Mouse (Mus musculus) liver, postnatal 0 days (tissue): ENCODE measurements around the gene Rpl35a. TPM values are rescaled to one million over a fixed set of nuclear protein-coding genes. Genes with fewer than 3 reads are reported as not detected.

Experiments
- ATAC-seq: fragments of 200-750 bp; cut with Nextera tagmentation; 2 replicates; pipeline ENCODE4 v1.8.0; 2017; ENCODE audit warnings: mild to moderate bottlenecking, moderate library complexity
- DNase-seq: peaks from one replicate; pipeline ENCODE4 v3.0.0-alpha.2; 2016
- H3K27ac ChIP-seq: fragments of 300-500 bp; sonication (generic); 2 replicates; pipeline ENCODE4 v1.5.1; 2014; ENCODE audit warnings: antibody characterized with exemption, moderate library complexity, mild to moderate bottlenecking, low read depth
- H3K27me3 ChIP-seq: fragments of 300-500 bp; sonication (generic); 2 replicates; pipeline ENCODE4 v1.6.1; 2014; ENCODE audit warnings: low read length, control low read depth, mixed read lengths; ENCODE audit not compliant: insufficient read depth
- H3K36me3 ChIP-seq: fragments of 300-500 bp; sonication (generic); replicated peaks from 2 replicates; pipeline ENCODE4 v1.6.1; 2014; ENCODE audit warnings: mild to moderate bottlenecking, control low read depth, low read length, moderate library complexity, mixed read lengths; ENCODE audit not compliant: insufficient read depth
- H3K4me1 ChIP-seq: fragments of 300-500 bp; sonication (generic); 2 replicates; pipeline ENCODE4 v1.6.1; 2014; ENCODE audit warnings: antibody characterized with exemption, mild to moderate bottlenecking, control low read depth; ENCODE audit not compliant: insufficient read depth
- H3K4me2 ChIP-seq: fragments of 300-500 bp; sonication (generic); 2 replicates; pipeline ENCODE4 v1.6.1; 2014; ENCODE audit warnings: low read depth, mild to moderate bottlenecking, low read length, moderate library complexity, mixed read lengths
- H3K4me3 ChIP-seq: fragments of 300-500 bp; sonication (generic); 2 replicates; pipeline ENCODE4 v1.5.1; 2014; ENCODE audit warnings: low read depth, low read length
- H3K9ac ChIP-seq: fragments of 300-500 bp; sonication (generic); replicated peaks from 2 replicates; pipeline ENCODE4 v1.6.1; 2014; ENCODE audit warnings: mild to moderate bottlenecking, moderate library complexity
- H3K9me3 ChIP-seq: fragments of 300-500 bp; sonication (generic); 2 replicates; pipeline ENCODE4 v1.6.1; 2016; ENCODE audit warnings: mild to moderate bottlenecking, control low read depth, low read length, mixed read lengths
- CTCF ChIP-seq: sonication (generic); IDR thresholded peaks from 2 replicates; pipeline ENCODE4 v1.5.1; 2016; ENCODE audit warnings: antibody characterized with exemption, low read depth
- EP300 ChIP-seq: IDR thresholded peaks from 2 replicates; pipeline ENCODE4 v1.6.1; 2016; ENCODE audit warnings: antibody characterized with exemption, low read depth, mild to moderate bottlenecking
- whole genome bisulfite sequencing: fragments of 180-500 bp; shearing (Covaris S2); extraction: QIAGEN DNeasy Blood & Tissue Kit; methylation state at CpG from one replicate; pipeline ENCODE4 v1.1.7; 2014; ENCODE audit not compliant: insufficient replicate concordance; 5-methylcytosine and 5-hydroxymethylcytosine counted together
- microRNA counts: library from miRNA; unstranded; fragments of <30 nt; microRNA quantifications from one replicate; lab custom pipeline; 2015
- microRNA-seq: library from miRNA; unstranded; fragments of <30 nt; microRNA quantifications from one replicate; pipeline ENCODE4, GENCODE M21; 2016
- polyA plus RNA-seq: library from polyadenylated mRNA; unstranded; fragments of >200 nt; fragmentation: Nextera tagmentation; extraction: Ambion mirVana; gene quantifications from 2 replicates; pipeline ENCODE4 v1.2.1, GENCODE M21; 2015

Rpl35a gene
- polyA plus RNA-seq, 1 experiment from 2014 or later, result 574 TPM

- 81% methylated on average over 7 of the region's 7 CpGs for WGBS
Measured at GRCm38 (mm10) chr16:33080063-33080462, 23.8 kb downstream of the Rpl35a start.

GRCm38 (mm10) chr16:33082951-33083350 lies 26.7 kb downstream of the Rpl35a start:
- H3K9ac ChIP-seq, result no peak overlapping the region
- H3K4me2 ChIP-seq, result no peak overlapping the region
- H3K27ac ChIP-seq, result no peak overlapping the region
- H3K4me3 ChIP-seq, result no peak overlapping the region
- ATAC-seq (no peak), DNase-seq (no peak)
- WGBS, result 85% methylated on average over 6 of the region's 6 CpGs
- TF ChIP-seq CTCF (no peak), EP300 (no peak)
- H3K4me1 ChIP-seq, result no peaks in the 10 kb centered on the region
- no peaks in the 10 kb centered on the region for H3K9me3 ChIP-seq
- H3K27me3 ChIP-seq, result no peaks in the 10 kb centered on the region
- no peaks in the 10 kb centered on the region; the same call in 1 of the 2 replicates for H3K36me3 ChIP-seq

More at GRCm38 (mm10) chr16:33080063-33080462, 23.8 kb downstream of the Rpl35a start:
- Histone ChIP-seq H3K9me3 (no peaks in the 10 kb centered on the region), H3K9ac (no peak overlapping the region), H3K36me3 (no peaks in the 10 kb centered on the region; the same call in 1 of the 2 replicates), H3K27me3 (no peaks in the 10 kb centered on the region), H3K4me2 (no peak overlapping the region), H3K4me3 (no peak overlapping the region), H3K27ac (no peak overlapping the region), H3K4me1 (peaks cover 6% of the 10 kb centered on the region)
- TF ChIP-seq EP300 (no peak), CTCF (no peak)
- DNase-seq (no peak), ATAC-seq (no peak)

GRCm38 (mm10) chr16:33083996-33084395 lies 27.7 kb downstream of the Rpl35a start:
- H3K4me2 ChIP-seq, result no peak overlapping the region
- no peak overlapping the region for H3K9ac ChIP-seq
- no peaks in the 10 kb centered on the region; the same call in 1 of the 2 replicates for H3K36me3 ChIP-seq
- TF ChIP-seq CTCF (no peak), EP300 (no peak)
- H3K9me3 ChIP-seq, result no peaks in the 10 kb centered on the region
- WGBS, result 76% methylated on average over 2 of the region's 2 CpGs
- H3K27ac ChIP-seq, result no peak overlapping the region
- H3K4me3 ChIP-seq, result no peak overlapping the region
- no peak for ATAC-seq
- DNase-seq, result no peak
- H3K4me1 ChIP-seq, result no peaks in the 10 kb centered on the region
- no peaks in the 10 kb centered on the region for H3K27me3 ChIP-seq

GRCm38 (mm10) chr16:33085666-33086065 lies 29.4 kb downstream of the Rpl35a start:
- 65% methylated on average over 8 of the region's 8 CpGs for WGBS
- H3K9ac ChIP-seq, result no peak overlapping the region
- no peak overlapping the region for H3K27ac ChIP-seq
- DNase-seq (no peak), ATAC-seq (no peak)
- H3K9me3 ChIP-seq, result no peaks in the 10 kb centered on the region
- no peak for TF ChIP-seq EP300
- H3K4me3 ChIP-seq, result no peak overlapping the region
- peaks cover 3% of the 10 kb centered on the region; the same call in 1 of the 2 replicates for H3K36me3 ChIP-seq
- H3K4me2 ChIP-seq, result no peak overlapping the region
- H3K27me3 ChIP-seq, result no peaks in the 10 kb centered on the region
- H3K4me1 ChIP-seq, result no peaks in the 10 kb centered on the region

MicroRNAs within 50 kb of the gene (microRNA counts, 519-probe panel; counts per million panel counts)
- not detected for microRNA mmu-miR-1947 (lab: Ali Mortazavi, UCI)

Small RNA genes lying within 50 kb of the gene (microRNA-seq; reads per million reads assigned to microRNA genes)
- gene Gm22231 (not detected), gene Mir1947 (8.9 reads per million, percentile 16 among the genes with 10 or more reads in this experiment)

Other genes with a start within 250 kb of the Rpl35a start
- gene Smbd1, start 246.0 kb upstream of the Rpl35a start, polyA plus RNA-seq, result 0.33 TPM in 1 of 2 replicates, not detected in the other
- gene Fyttd1, start 179.0 kb upstream of the Rpl35a start, polyA plus RNA-seq, result 36.6 and 40.6 TPM in 2 replicates
- gene Rubcn, start 178.7 kb upstream of the Rpl35a start, polyA plus RNA-seq, result 4.0 and 4.3 TPM in 2 replicates
- 2.6 and 4.3 TPM in 2 replicates for gene Lrch3, start 142.4 kb upstream of the Rpl35a start, polyA plus RNA-seq
- gene Iqcg, start 235 bp upstream of the Rpl35a start, polyA plus RNA-seq, result 0.95 and 1.1 TPM in 2 replicates
- 0.44 and 1.2 TPM in 2 replicates for gene Lmln, start 6.1 kb downstream of the Rpl35a start, polyA plus RNA-seq
- gene Osbpl11, start 128.6 kb downstream of the Rpl35a start, polyA plus RNA-seq, result 6.2 and 6.3 TPM in 2 replicates
- gene Snx4, start 195.0 kb downstream of the Rpl35a start, polyA plus RNA-seq, result 27.5 and 27.8 TPM in 2 replicates